8 mouse cellular contexts compared by ENCODE assay signal in the genomic region with DNA sequence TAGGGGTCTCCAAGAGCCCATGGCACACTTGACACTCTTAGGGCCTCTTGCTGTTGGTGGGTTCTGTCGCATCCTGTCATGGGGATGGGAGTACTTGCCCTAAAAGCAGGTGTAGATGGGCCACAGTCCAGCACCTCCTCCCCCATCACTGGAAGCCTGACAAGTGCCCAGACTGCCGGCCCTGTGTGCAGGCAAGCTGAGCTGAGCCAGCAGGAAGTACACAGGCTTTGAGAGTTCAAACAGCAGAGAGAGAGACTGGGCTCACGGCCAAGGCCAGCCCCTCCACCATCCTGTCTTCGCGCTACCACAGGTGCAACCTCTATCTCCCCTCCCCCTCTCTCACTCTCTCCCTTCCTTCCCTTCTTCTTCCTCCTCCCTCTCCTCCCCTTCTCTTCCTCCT. TPM values are rescaled to one million over a fixed set of nuclear protein-coding genes. Genes with fewer than 3 reads are reported as not detected.
A peak's percentile ranks its signal among the peaks of the same experiment; 100 is the strongest.
DNase-seq lines count a peak whose midpoint lies in the region; ATAC-seq and TF ChIP-seq lines count a peak whose summit lies in the region.

No protein-coding gene starts in this region.

- H3K4me2 ChIP-seq in limb, embryonic 12.5 days: no peak overlapping the region
- H3K4me2 ChIP-seq in kidney, postnatal 0 days (ENCODE audit: low read length): no peak overlapping the region
- no peak overlapping the region for H3K4me2 ChIP-seq in forebrain, embryonic 13.5 days

- no peak overlapping the region for H3K4me3 ChIP-seq in limb, embryonic 12.5 days (replicated peaks)
- H3K4me3 ChIP-seq in limb, embryonic 10.5 days: no peak overlapping the region
- H3K4me3 ChIP-seq in kidney, postnatal 0 days (replicated peaks; ENCODE audit: low read depth, low read length): no peak overlapping the region
- H3K4me3 ChIP-seq in forebrain, embryonic 13.5 days: no peak overlapping the region

- 40% methylated on average over 5 of the region's 5 CpGs for WGBS in limb, embryonic 12.5 days
- 57% methylated on average over 5 of the region's 5 CpGs for WGBS in limb, embryonic 10.5 days
- 26% methylated on average over 5 of the region's 5 CpGs for WGBS in kidney, postnatal 0 days
- 49% methylated on average over 5 of the region's 5 CpGs for WGBS in forebrain, embryonic 13.5 days

- no peak for TF ChIP-seq CTCF in kidney, postnatal 0 days (IDR thresholded peaks at IDR 0.05; ENCODE audit: low read depth)

- no peak overlapping the region for H3K27ac ChIP-seq in limb, embryonic 12.5 days
- H3K27ac ChIP-seq in limb, embryonic 10.5 days: no peak overlapping the region
- no peak overlapping the region for H3K27ac ChIP-seq in kidney, postnatal 0 days
- no peak overlapping the region for H3K27ac ChIP-seq in forebrain, embryonic 13.5 days

- H3K9me3 ChIP-seq in limb, embryonic 12.5 days: peaks cover 7% of the 10 kb centered on the region; the same call in 1 of the 2 replicates
- H3K9me3 ChIP-seq in limb, embryonic 10.5 days (replicated peaks): no peaks in the 10 kb centered on the region
- H3K9me3 ChIP-seq in kidney, postnatal 0 days (replicated peaks; ENCODE audit: low read length): no peaks in the 10 kb centered on the region
- H3K9me3 ChIP-seq in forebrain, embryonic 13.5 days (replicated peaks): no peaks in the 10 kb centered on the region

- H3K27me3 ChIP-seq in limb, embryonic 12.5 days: no peaks in the 10 kb centered on the region
- H3K27me3 ChIP-seq in limb, embryonic 10.5 days (ENCODE audit: low read depth, poor library complexity, severe bottlenecking): no peaks in the 10 kb centered on the region
- H3K27me3 ChIP-seq in kidney, postnatal 0 days (ENCODE audit: insufficient read depth, low read length): no peaks in the 10 kb centered on the region
- H3K27me3 ChIP-seq in forebrain, embryonic 13.5 days: no peaks in the 10 kb centered on the region

- no peak for DNase-seq in limb, embryonic 10.5 days (ENCODE audit: low spot score)
- DNase-seq in kidney, postnatal 0 days (ENCODE audit: low spot score): peak; percentile 17
- peak; percentile 78 for DNase-seq in thymus, postnatal 4 days
- DNase-seq in layer of hippocampus, adult 9-10 months (ENCODE audit: low spot score): no peak

- H3K9ac ChIP-seq in limb, embryonic 12.5 days (replicated peaks): no peak overlapping the region
- no peak overlapping the region for H3K9ac ChIP-seq in kidney, postnatal 0 days (ENCODE audit: low read depth, low read length)
- H3K9ac ChIP-seq in forebrain, embryonic 13.5 days: no peak overlapping the region

- 0 out of 2 replicates have a peak, but pooled peaks have one; percentile 59 for ATAC-seq in limb, embryonic 12.5 days (ENCODE audit: insufficient number of reproducible peaks, insufficient read depth, low FRiP score, low TSS enrichment, low read depth)
- 0 out of 2 replicates have a peak, but pooled peaks have one; percentile 11 for ATAC-seq in granulocyte monocyte progenitor cell, adult 5-6 weeks (replicated peaks; ENCODE audit: poor library complexity, severe bottlenecking)
- ATAC-seq in kidney, postnatal 0 days (replicated peaks; ENCODE audit: low FRiP score, low read depth): no peak
- ATAC-seq in megakaryocyte, adult 5-6 weeks (ENCODE audit: poor library complexity, severe bottlenecking): peak; percentile 63; the same call in 1 of the 2 replicates
- ATAC-seq in forebrain, embryonic 13.5 days: no peak

- peaks cover 8% of the 10 kb centered on the region; the same call in 1 of the 2 replicates for H3K4me1 ChIP-seq in limb, embryonic 12.5 days (replicated peaks)
- H3K4me1 ChIP-seq in limb, embryonic 10.5 days: 0 out of 2 replicates have a peak, but pooled peaks cover 4% of the 10 kb centered on the region
- no peaks in the 10 kb centered on the region for H3K4me1 ChIP-seq in kidney, postnatal 0 days (replicated peaks; ENCODE audit: insufficient read depth, low read length)
- H3K4me1 ChIP-seq in forebrain, embryonic 13.5 days: peaks cover 9% of the 10 kb centered on the region

- no peaks in the 10 kb centered on the region for H3K36me3 ChIP-seq in limb, embryonic 12.5 days
- no peaks in the 10 kb centered on the region for H3K36me3 ChIP-seq in limb, embryonic 10.5 days
- no peaks in the 10 kb centered on the region for H3K36me3 ChIP-seq in kidney, postnatal 0 days (ENCODE audit: insufficient read depth, low read length)
- H3K36me3 ChIP-seq in forebrain, embryonic 13.5 days (ENCODE audit: poor library complexity, severe bottlenecking): no peaks in the 10 kb centered on the region

RNA-seq across cellular contexts. Expression of gene Jade2, which starts 26.2 kb away (rescaled TPM):
- polyA plus RNA-seq in limb, embryonic 12.5 days (2016; fragmentation: Nextera tagmentation; extraction: Ambion mirVana): 1.6 TPM in 2 replicates
- polyA plus RNA-seq in limb, embryonic 10.5 days (2016; fragmentation: Nextera tagmentation; extraction: Ambion mirVana): 0.69 and 0.78 TPM in 2 replicates
- 6.3 and 9.3 TPM in 2 replicates for total RNA-seq in granulocyte monocyte progenitor cell, adult 5-6 weeks (2014; fragmentation: Nextera tagmentation)
- total RNA-seq in granulocyte monocyte progenitor cell, adult 5-6 weeks (2017): 6.6 and 8.5 TPM in 2 replicates
- polyA plus RNA-seq in kidney, postnatal 0 days (2015; fragmentation: Nextera tagmentation; extraction: Ambion mirVana): 1.0 and 1.2 TPM in 2 replicates
- 1.9 and 2.1 TPM in 2 replicates for total RNA-seq in megakaryocyte, adult 5-6 weeks (2015)
- 1.4 and 2.4 TPM in 2 replicates for total RNA-seq in megakaryocyte, adult 5-6 weeks (2017)
- 0.27 and 0.37 TPM in 2 replicates for polyA plus RNA-seq in forebrain, embryonic 13.5 days (2015; fragmentation: Nextera tagmentation; extraction: Ambion mirVana)

Comparison
In these comparisons a context has a peak if more than half of its experiments do, and no peak if none do; other contexts are left out.
1. ATAC-seq: peak in limb, embryonic 12.5 days (single experiment), granulocyte monocyte progenitor cell, adult 5-6 weeks (single experiment) and megakaryocyte, adult 5-6 weeks (single experiment); none in kidney, postnatal 0 days (single experiment) and forebrain, embryonic 13.5 days (single experiment).
2. DNase-seq: peak in kidney, postnatal 0 days (single experiment) and thymus, postnatal 4 days (single experiment); none in limb, embryonic 10.5 days (single experiment) and layer of hippocampus, adult 9-10 months (single experiment).